Mouse (Mus musculus) gastrocnemius, adult 2 months (tissue): ENCODE measurements around the gene 4930415O20Rik. TPM values are rescaled to one million over a fixed set of nuclear protein-coding genes. Genes with fewer than 3 reads are reported as not detected.

Experiments used
- DNase-seq: peaks from one replicate; pipeline ENCODE4 v3.0.0; 2022
- H3K27ac ChIP-seq: fragments of 200-600 bp; 2 replicates; pipeline ENCODE4 v1.8.1; 2022; ENCODE audit warnings: mild to moderate bottlenecking
- H3K4me3 ChIP-seq: fragments of 200-600 bp; 2 replicates; pipeline ENCODE4 v1.8.1; 2022; ENCODE audit warnings: mild to moderate bottlenecking, moderate library complexity
- CTCF ChIP-seq: fragments of 200-600 bp; IDR thresholded peaks from 2 replicates; pipeline ENCODE4 v1.8.1; 2022; ENCODE audit warnings: antibody characterized with exemption, mild to moderate bottlenecking, moderate library complexity
- intact Hi-C: fragments of 180-260 bp; cut with DNase I; formaldehyde crosslinking; loops from one replicate; pipeline ENCODE4 v1.15.1; 2025
- long read RNA-seq, 2 experiments: library from polyadenylated mRNA; stranded (forward); transcript quantifications; one replicate each; pipeline ENCODE4 v2.0.0; 2021
- total RNA-seq, 2 experiments: library from RNA; stranded (reverse); gene quantifications; 2 replicates each; pipeline ENCODE4 v1.2.3; 2021

4930415O20Rik gene
- 1 to 10 TPM in 1 of 2 experiments, not detected in 1; 1.2 TPM for total RNA-seq
- long read RNA-seq, experiment 1, partial matches to known transcripts = 0 of 2 reads
- long read RNA-seq, experiment 1, other reads (novel, unspliced or antisense) = 2 of 2 reads
- long read RNA-seq, experiment 2 = 0 reads

- H3K27ac ChIP-seq = no peak within 1 kb of the TSS
- no peak for DNase-seq
- TF ChIP-seq CTCF = no peak
- intact Hi-C loops = no loop called here
- no peak within 1 kb of the TSS for H3K4me3 ChIP-seq
Observed at GRCm38 (mm10) chr15:98570873-98571538, at the start of gene 4930415O20Rik, which contains the start of gene Ccnt1. Gene 4930415O20Rik, plus strand, starts transcription at chr15:98571004. Gene Ccnt1, minus strand, starts transcription at chr15:98570923.

GRCm38 (mm10) chr15:98521245-98521644 lies 49.6 kb upstream of the 4930415O20Rik start:
- intact Hi-C loops = no loop called here
- DNase-seq = no peak
- Histone ChIP-seq H3K4me3 (no peak overlapping the region), H3K27ac (peak overlapping the region; percentile 12; the same call in 1 of the 2 replicates)
- no peak for TF ChIP-seq CTCF

GRCm38 (mm10) chr15:98526057-98526456 lies 44.7 kb upstream of the 4930415O20Rik start:
- no peak for TF ChIP-seq CTCF
- peak overlapping the region; percentile 41 for H3K27ac ChIP-seq
- H3K4me3 ChIP-seq = no peak overlapping the region
- intact Hi-C loops = no loop called here
- DNase-seq = no peak

GRCm38 (mm10) chr15:98527056-98527771 lies 43.6 kb upstream of the 4930415O20Rik start:
- intact Hi-C loops = no loop called here
- Histone ChIP-seq H3K27ac (peak overlapping the region; percentile 65), H3K4me3 (no peak overlapping the region; the same call in 1 of the 2 replicates)
- no peak for DNase-seq
- TF ChIP-seq CTCF = no peak

GRCm38 (mm10) chr15:98528066-98528563 lies 42.7 kb upstream of the 4930415O20Rik start:
- TF ChIP-seq CTCF = no peak
- intact Hi-C loops = no loop called here
- peak overlapping the region; percentile 65 for H3K27ac ChIP-seq
- DNase-seq = no peak
- H3K4me3 ChIP-seq = no peak overlapping the region

- DNase-seq = no peak
- H3K4me3 ChIP-seq = peak overlapping the region; percentile 73
- TF ChIP-seq CTCF = no peak
- intact Hi-C loops = loop anchor here (5.0 kb wide), 1 partner anchor 35 kb away; no protein-coding TSS in a partner anchor
- H3K27ac ChIP-seq = peak overlapping the region; percentile 98
Observed at GRCm38 (mm10) chr15:98532281-98532680, 38.5 kb upstream of the 4930415O20Rik start.

GRCm38 (mm10) chr15:98533035-98533531 lies 37.7 kb upstream of the 4930415O20Rik start:
- DNase-seq = no peak
- Histone ChIP-seq H3K4me3 (peak overlapping the region; percentile 73), H3K27ac (peak overlapping the region; percentile 98)
- no peak for TF ChIP-seq CTCF
- intact Hi-C loops = loop anchor here (5.0 kb wide), 1 partner anchor 34 kb away; no protein-coding TSS in a partner anchor

- peak; percentile 98 for DNase-seq
- H3K4me3 ChIP-seq = peak within 1 kb of the TSS; percentile 73
- intact Hi-C loops = loop anchor here (5.0 kb wide), 1 partner anchor 33 kb away; no protein-coding TSS in a partner anchor
- H3K27ac ChIP-seq = peak within 1 kb of the TSS; percentile 98
- no peak for TF ChIP-seq CTCF
Observed at GRCm38 (mm10) chr15:98533881-98534627, 36.8 kb upstream of the 4930415O20Rik start, which contains the start of gene Kansl2. Gene Kansl2, minus strand, starts transcription at chr15:98534264.

GRCm38 (mm10) chr15:98535921-98536320 lies 34.9 kb upstream of the 4930415O20Rik start:
- intact Hi-C loops = no loop called here
- peak overlapping the region; percentile 98 for H3K27ac ChIP-seq
- no peak for TF ChIP-seq CTCF
- no peak for DNase-seq
- H3K4me3 ChIP-seq = no peak overlapping the region

GRCm38 (mm10) chr15:98536828-98537510 lies 33.8 kb upstream of the 4930415O20Rik start:
- no peak overlapping the region for H3K4me3 ChIP-seq
- DNase-seq = peak; percentile 30
- intact Hi-C loops = no loop called here
- TF ChIP-seq CTCF = no peak
- H3K27ac ChIP-seq = peak overlapping the region; percentile 98

- peak overlapping the region; percentile 98 for H3K27ac ChIP-seq
- no peak for DNase-seq
- intact Hi-C loops = no loop called here
- H3K4me3 ChIP-seq = no peak overlapping the region
- no peak for TF ChIP-seq CTCF
Observed at GRCm38 (mm10) chr15:98537923-98538322, 32.9 kb upstream of the 4930415O20Rik start.
